Mouse (Mus musculus) retina, embryonic 14.5 days (tissue): ENCODE measurements at regions not wholly inside any gene's neighbourhood (a gene's known extent, or its start where the extent isn't known, plus 50 kb on each side); places are given as distances from the start of the nearest gene placed in this dataset.

Source experiments
- DNase-seq: peaks from one replicate; pipeline ENCODE4 v3.0.0-alpha.2; 2015; ENCODE audit warnings: low spot score

DNA sequence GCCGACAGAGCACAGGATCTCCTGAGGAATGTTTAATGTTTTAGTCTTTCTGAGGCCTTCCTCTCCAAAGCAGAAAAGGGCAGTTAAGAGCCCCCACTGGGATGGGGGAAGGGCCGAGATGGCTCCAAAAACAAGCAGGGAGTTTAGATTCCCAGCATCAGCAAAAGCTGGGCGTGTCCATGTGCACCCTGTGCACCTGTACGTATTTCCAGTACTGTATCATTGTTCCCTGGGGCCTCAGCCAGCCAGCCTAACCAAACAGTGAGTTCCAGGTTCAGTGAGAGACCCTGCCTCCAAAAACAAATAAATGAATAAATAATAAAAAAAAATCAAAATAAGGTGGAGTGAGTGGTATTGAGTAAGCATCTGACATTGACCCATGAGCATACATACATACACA lies 50.8 kb upstream of the Olfm1 start:
- no peak for DNase-seq

DNA sequence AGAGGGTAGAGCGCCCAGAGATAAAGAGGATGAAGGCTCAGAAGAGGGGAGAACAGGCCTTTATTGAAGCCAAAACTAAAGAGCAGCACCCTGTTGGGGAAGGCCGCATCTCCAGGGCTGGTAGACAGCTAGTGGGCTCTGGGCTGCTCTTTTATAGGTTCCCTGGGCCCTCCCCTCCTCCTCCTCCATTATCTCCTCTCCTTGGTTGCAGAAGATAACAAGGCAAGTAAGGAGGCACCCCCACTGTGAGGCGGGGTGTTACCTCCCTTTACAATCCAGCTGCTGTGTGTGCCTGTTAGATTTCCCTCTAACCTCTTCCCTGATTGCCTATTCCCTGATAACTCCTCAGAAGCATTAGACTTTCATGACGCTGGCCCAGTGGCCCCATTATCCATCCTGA lies 51.2 kb upstream of the Olfm1 start:
- DNase-seq, result no peak

DNA sequence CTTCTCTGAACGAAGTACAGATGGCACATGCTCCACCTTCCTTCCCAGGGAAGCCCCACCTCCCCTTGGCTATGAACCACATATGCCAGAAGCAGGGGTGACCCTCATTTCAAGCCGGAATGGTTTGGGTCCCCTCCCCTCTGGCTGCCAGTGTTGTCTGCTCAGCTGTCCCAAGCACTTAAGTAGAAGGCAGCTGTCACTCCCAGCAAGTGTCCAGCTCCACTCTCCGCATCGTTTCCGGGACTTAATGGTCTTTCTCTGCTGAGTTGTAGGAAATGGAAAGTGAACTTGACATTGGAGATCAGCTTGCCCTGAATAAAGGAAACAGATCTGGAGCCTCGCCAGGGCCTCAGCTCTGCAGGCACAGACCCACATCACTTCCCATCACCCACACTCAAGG lies 53.9 kb upstream of the Fcnb start:
- peak; percentile 55 for DNase-seq

DNA sequence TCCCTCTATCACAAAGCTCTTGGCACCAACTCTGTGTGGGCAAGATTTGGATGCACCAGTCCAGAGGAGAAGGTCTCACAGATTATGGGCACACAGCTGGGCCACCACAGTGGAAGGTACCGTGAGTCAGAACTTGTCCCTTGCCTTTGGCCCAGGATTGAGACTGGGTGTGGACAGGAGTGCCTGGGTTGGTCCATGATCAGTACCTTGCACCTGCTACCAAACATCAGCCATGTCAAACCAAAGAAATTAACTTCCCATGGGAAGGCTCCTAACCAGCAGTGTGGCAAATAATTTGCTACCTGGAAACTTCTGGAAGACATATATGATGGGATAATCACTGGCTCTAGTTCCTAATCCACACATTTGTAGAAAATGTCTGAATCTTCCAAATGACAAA lies 49.9 kb upstream of the Fcnb start:
- DNase-seq, result no peak
